Mouse (Mus musculus): ENCODE measurements at regions not wholly inside any gene's neighbourhood (a gene's known extent, or its start where the extent isn't known, plus 50 kb on each side); places are given as distances from the start of the nearest gene placed in this dataset.

GRCm38 (mm10) chr12:107026821-107027220 lies 461.6 kb upstream of the 3110018I06Rik start:
- DNase-seq (ENCODE audit: low spot score in 2 of 2), result no peak

GRCm38 (mm10) chr12:107027842-107028549 lies 460.4 kb upstream of the 3110018I06Rik start:
- DNase-seq (ENCODE audit: low spot score in 2 of 2), result no peak

GRCm38 (mm10) chr12:107028985-107029384 lies 459.4 kb upstream of the 3110018I06Rik start:
- no peak for DNase-seq (ENCODE audit: low spot score in 2 of 2)

- DNase-seq (ENCODE audit: low spot score in 2 of 2), result no peak
Observed at GRCm38 (mm10) chr12:107036357-107036756, 452.1 kb upstream of the 3110018I06Rik start.

GRCm38 (mm10) chr12:107041927-107042652 lies 446.3 kb upstream of the 3110018I06Rik start:
- DNase-seq (ENCODE audit: low spot score in 2 of 2), result no peak

GRCm38 (mm10) chr12:107046496-107046895 lies 441.9 kb upstream of the 3110018I06Rik start:
- DNase-seq (ENCODE audit: low spot score in 2 of 2), result no peak

GRCm38 (mm10) chr12:107047059-107047531 lies 441.3 kb upstream of the 3110018I06Rik start:
- peak; percentile 7 to 28 for DNase-seq (ENCODE audit: low spot score in 2 of 2)

GRCm38 (mm10) chr12:107050891-107051635 lies 437.4 kb upstream of the 3110018I06Rik start:
- DNase-seq (ENCODE audit: low spot score in 2 of 2), result no peak

- DNase-seq (ENCODE audit: low spot score in 2 of 2), result peak; percentile 30 to 34
Observed at GRCm38 (mm10) chr12:107052136-107052535, 436.3 kb upstream of the 3110018I06Rik start.

GRCm38 (mm10) chr12:107056553-107056952 lies 431.9 kb upstream of the 3110018I06Rik start:
- no peak for DNase-seq (ENCODE audit: low spot score in 2 of 2)

- DNase-seq (ENCODE audit: low spot score in 2 of 2), result no peak
Observed at GRCm38 (mm10) chr12:107060514-107060913, 427.9 kb upstream of the 3110018I06Rik start.

GRCm38 (mm10) chr12:107067346-107067745 lies 421.1 kb upstream of the 3110018I06Rik start:
- DNase-seq (ENCODE audit: low spot score in 2 of 2), result no peak

- no peak for DNase-seq (ENCODE audit: low spot score in 2 of 2)
Observed at GRCm38 (mm10) chr12:107082541-107082940, 405.9 kb upstream of the 3110018I06Rik start.

GRCm38 (mm10) chr12:107085058-107085905 lies 403.1 kb upstream of the 3110018I06Rik start:
- no peak for DNase-seq (ENCODE audit: low spot score in 2 of 2)

- DNase-seq (ENCODE audit: low spot score in 2 of 2), result peak; percentile 8 to 25
Observed at GRCm38 (mm10) chr12:107085906-107086655, 402.4 kb upstream of the 3110018I06Rik start.

- DNase-seq (ENCODE audit: low spot score in 2 of 2), result no peak
Observed at GRCm38 (mm10) chr12:107092151-107092550, 396.3 kb upstream of the 3110018I06Rik start.

GRCm38 (mm10) chr12:107093326-107093725 lies 395.1 kb upstream of the 3110018I06Rik start:
- peak; percentile 45 to 48 for DNase-seq (ENCODE audit: low spot score in 2 of 2)

GRCm38 (mm10) chr12:107095409-107095808 lies 393.0 kb upstream of the 3110018I06Rik start:
- DNase-seq (ENCODE audit: low spot score in 2 of 2), result no peak

- DNase-seq (ENCODE audit: low spot score in 2 of 2), result no peak
Observed at GRCm38 (mm10) chr12:107104570-107104969, 383.9 kb upstream of the 3110018I06Rik start.

- DNase-seq (ENCODE audit: low spot score in 2 of 2), result no peak
Observed at GRCm38 (mm10) chr12:107105017-107105416, 383.4 kb upstream of the 3110018I06Rik start.
